Mouse (Mus musculus): ENCODE results near the gene Zfp618.

Zfp618 gene

GRCm38 (mm10) chr4:62965497-62966302, at the start of gene Zfp618:
Zfp618 (plus strand) TSS chr4:62965573.
- DNase-seq (ENCODE audit: low spot score in 2 of 2), result no peak

- no peak for DNase-seq (ENCODE audit: low spot score in 2 of 2)
Observed at GRCm38 (mm10) chr4:62917056-62917455, 48.3 kb upstream of the Zfp618 start.

GRCm38 (mm10) chr4:62933798-62934197, 31.6 kb upstream of the Zfp618 start:
- DNase-seq (ENCODE audit: low spot score in 2 of 2), result no peak

GRCm38 (mm10) chr4:62935589-62936218, 29.7 kb upstream of the Zfp618 start:
- DNase-seq (ENCODE audit: low spot score in 2 of 2), result no peak

GRCm38 (mm10) chr4:62941961-62942892, 23.1 kb upstream of the Zfp618 start:
- no peak for DNase-seq (ENCODE audit: low spot score in 2 of 2)

- no peak for DNase-seq (ENCODE audit: low spot score in 2 of 2)
Observed at GRCm38 (mm10) chr4:62944326-62944879, 21.0 kb upstream of the Zfp618 start.

- peak in 1 of 2 experiments; percentile 18 for DNase-seq (ENCODE audit: low spot score in 2 of 2)
Observed at GRCm38 (mm10) chr4:62963806-62964205, 1.6 kb upstream of the Zfp618 start.

- no peak for DNase-seq (ENCODE audit: low spot score in 2 of 2)
Observed at GRCm38 (mm10) chr4:62964844-62965496, 403 bp upstream of the Zfp618 start.

- DNase-seq (ENCODE audit: low spot score in 2 of 2), result no peak
Observed at GRCm38 (mm10) chr4:62969526-62969925, 4.2 kb downstream of the Zfp618 start.

GRCm38 (mm10) chr4:62971991-62972390, 6.6 kb downstream of the Zfp618 start:
- DNase-seq (ENCODE audit: low spot score in 2 of 2), result no peak

- no peak for DNase-seq (ENCODE audit: low spot score in 2 of 2)
Observed at GRCm38 (mm10) chr4:62973086-62973485, 7.7 kb downstream of the Zfp618 start.

GRCm38 (mm10) chr4:62974901-62975300, 9.5 kb downstream of the Zfp618 start:
- DNase-seq (ENCODE audit: low spot score in 2 of 2), result no peak

GRCm38 (mm10) chr4:62975541-62975940, 10.2 kb downstream of the Zfp618 start:
- DNase-seq (ENCODE audit: low spot score in 2 of 2), result no peak

- no peak for DNase-seq (ENCODE audit: low spot score in 2 of 2)
Observed at GRCm38 (mm10) chr4:62977454-62977853, 12.1 kb downstream of the Zfp618 start.

- DNase-seq (ENCODE audit: low spot score in 2 of 2), result no peak
Observed at GRCm38 (mm10) chr4:62978501-62978911, 13.1 kb downstream of the Zfp618 start.

GRCm38 (mm10) chr4:62981572-62981971, 16.2 kb downstream of the Zfp618 start:
- no peak for DNase-seq (ENCODE audit: low spot score in 2 of 2)

- no peak for DNase-seq (ENCODE audit: low spot score in 2 of 2)
Observed at GRCm38 (mm10) chr4:62983556-62983955, 18.2 kb downstream of the Zfp618 start.

GRCm38 (mm10) chr4:62991336-62991735, 26.0 kb downstream of the Zfp618 start:
- no peak for DNase-seq (ENCODE audit: low spot score in 2 of 2)

GRCm38 (mm10) chr4:62993190-62993589, 27.8 kb downstream of the Zfp618 start:
- DNase-seq (ENCODE audit: low spot score in 2 of 2), result no peak

- DNase-seq (ENCODE audit: low spot score in 2 of 2), result no peak
Observed at GRCm38 (mm10) chr4:62997606-62998005, 32.2 kb downstream of the Zfp618 start.

- DNase-seq (ENCODE audit: low spot score in 2 of 2), result no peak
Observed at GRCm38 (mm10) chr4:62998431-62998835, 33.1 kb downstream of the Zfp618 start.

Measured in left cerebral cortex, adult 9 months (tissue).